Mouse (Mus musculus) neural tube, embryonic 11.5 days (tissue): ENCODE measurements around the gene Olfr314. TPM values are rescaled to one million over a fixed set of nuclear protein-coding genes. Genes with fewer than 3 reads are reported as not detected.
A peak's percentile ranks its signal among the peaks of the same experiment; 100 is the strongest.

ENCODE experiments used
- ATAC-seq: fragments of 200-750 bp; cut with Nextera tagmentation; 2 replicates; pipeline ENCODE4 v1.8.0; 2017; ENCODE audit warnings: moderate number of reproducible peaks, mild to moderate bottlenecking, moderate TSS enrichment, moderate library complexity; ENCODE audit not compliant: insufficient read depth, low FRiP score, low TSS enrichment
- DNase-seq: peaks from one replicate; pipeline ENCODE4 v3.0.0-alpha.2; 2015; ENCODE audit warnings: low spot score
- H3K27ac ChIP-seq: fragments of 300-500 bp; sonication (generic); 2 replicates; pipeline ENCODE4 v1.5.1; 2014; ENCODE audit warnings: low read depth, mild to moderate bottlenecking, low read length
- H3K27me3 ChIP-seq: fragments of 300-500 bp; sonication (generic); 2 replicates; pipeline ENCODE4 v1.6.1; 2014; ENCODE audit warnings: mild to moderate bottlenecking, low read length, mixed read lengths; ENCODE audit not compliant: control insufficient read depth, insufficient read depth
- H3K36me3 ChIP-seq: fragments of 300-500 bp; sonication (generic); 2 replicates; pipeline ENCODE4 v1.6.1; 2014; ENCODE audit warnings: mild to moderate bottlenecking, low read length, moderate library complexity, mixed read lengths; ENCODE audit not compliant: control insufficient read depth, insufficient read depth
- H3K4me1 ChIP-seq: fragments of 300-500 bp; sonication (generic); 2 replicates; pipeline ENCODE4 v1.6.1; 2014; ENCODE audit warnings: low read length, mixed read lengths; ENCODE audit not compliant: control insufficient read depth, insufficient read depth
- H3K4me2 ChIP-seq: fragments of 300-500 bp; sonication (generic); 2 replicates; pipeline ENCODE4 v1.6.1; 2014; ENCODE audit warnings: low read depth, mild to moderate bottlenecking, moderate library complexity
- H3K4me3 ChIP-seq: fragments of 300-500 bp; sonication (generic); 2 replicates; pipeline ENCODE4 v1.5.1; 2014; ENCODE audit warnings: low read depth, low read length
- H3K9ac ChIP-seq: fragments of 300-500 bp; sonication (generic); 2 replicates; pipeline ENCODE4 v1.6.1; 2014; ENCODE audit warnings: mild to moderate bottlenecking, low read length
- H3K9me3 ChIP-seq: fragments of 300-500 bp; sonication (generic); 2 replicates; pipeline ENCODE4 v1.6.1; 2016; ENCODE audit warnings: low read length; ENCODE audit not compliant: control insufficient read depth
- WGBS: fragments of 180-500 bp; shearing (Covaris S2); extraction: QIAGEN DNeasy Blood & Tissue Kit; methylation state at CpG from one replicate; pipeline ENCODE4 v1.1.7; 2014; 5-methylcytosine and 5-hydroxymethylcytosine counted together
- polyA plus RNA-seq: library from polyadenylated mRNA; unstranded; fragments of >200 nt; fragmentation: Nextera tagmentation; extraction: Ambion mirVana; gene quantifications from 2 replicates; pipeline ENCODE4 v1.2.1, GENCODE M21; 2014

Gene Olfr314
- polyA plus RNA-seq, 1 experiment from 2014 or later: not detected

- Histone ChIP-seq H3K27ac (no peak overlapping the region), H3K4me3 (no peak overlapping the region), H3K9ac (no peak overlapping the region), H3K36me3 (no peaks in the 10 kb centered on the region), H3K27me3 (no peaks in the 10 kb centered on the region), H3K4me1 (no peaks in the 10 kb centered on the region), H3K9me3 (no peaks in the 10 kb centered on the region), H3K4me2 (no peak overlapping the region)
- 39% methylated on average over 3 of the region's 3 CpGs for WGBS
- no peak for DNase-seq
- no peak for ATAC-seq
Observed at GRCm38 (mm10) chr11:58789532-58789931, 6.8 kb downstream of the Olfr314 start.

- H3K9me3 ChIP-seq: no peaks in the 10 kb centered on the region
- DNase-seq: no peak
- 72% methylated on average over 2 of the region's 2 CpGs for WGBS
- H3K4me1 ChIP-seq: no peaks in the 10 kb centered on the region
- ATAC-seq: no peak
- no peak overlapping the region for H3K9ac ChIP-seq
- H3K36me3 ChIP-seq: no peaks in the 10 kb centered on the region
- no peak overlapping the region for H3K27ac ChIP-seq
- no peak overlapping the region for H3K4me3 ChIP-seq
- H3K4me2 ChIP-seq: no peak overlapping the region
- no peaks in the 10 kb centered on the region for H3K27me3 ChIP-seq
Observed at GRCm38 (mm10) chr11:58790053-58790452, 7.3 kb downstream of the Olfr314 start.

GRCm38 (mm10) chr11:58790646-58791045 is 7.9 kb downstream of the Olfr314 start:
- no peaks in the 10 kb centered on the region for H3K4me1 ChIP-seq
- ATAC-seq: no peak
- 89% methylated on average over 6 of the region's 6 CpGs for WGBS

GRCm38 (mm10) chr11:58795856-58796255 is 13.1 kb downstream of the Olfr314 start:
- no peaks in the 10 kb centered on the region for H3K4me1 ChIP-seq
- no peak overlapping the region for H3K27ac ChIP-seq
- ATAC-seq (no peak), DNase-seq (no peak)
- H3K4me2 ChIP-seq: no peak overlapping the region
- WGBS: 72% methylated on average over 2 of the region's 2 CpGs
- H3K36me3 ChIP-seq: no peaks in the 10 kb centered on the region
- no peaks in the 10 kb centered on the region for H3K27me3 ChIP-seq
- H3K4me3 ChIP-seq: no peak overlapping the region
- no peak overlapping the region for H3K9ac ChIP-seq
- no peaks in the 10 kb centered on the region for H3K9me3 ChIP-seq

More at GRCm38 (mm10) chr11:58790646-58791045, 7.9 kb downstream of the Olfr314 start:
- no peak for DNase-seq
- no peaks in the 10 kb centered on the region for H3K27me3 ChIP-seq
- no peak overlapping the region for H3K4me3 ChIP-seq
- no peak overlapping the region for H3K9ac ChIP-seq
- H3K36me3 ChIP-seq: no peaks in the 10 kb centered on the region
- no peak overlapping the region for H3K4me2 ChIP-seq
- no peak overlapping the region for H3K27ac ChIP-seq
- H3K9me3 ChIP-seq: no peaks in the 10 kb centered on the region

- Histone ChIP-seq H3K36me3 (no peaks in the 10 kb centered on the region), H3K4me3 (no peak overlapping the region), H3K4me1 (peaks cover 5% of the 10 kb centered on the region; the same call in 1 of the 2 replicates), H3K27me3 (no peaks in the 10 kb centered on the region), H3K4me2 (no peak overlapping the region), H3K27ac (no peak overlapping the region), H3K9ac (no peak overlapping the region), H3K9me3 (no peaks in the 10 kb centered on the region)
- ATAC-seq (no peak), DNase-seq (no peak)
- 83% methylated on average over 7 of the region's 7 CpGs for WGBS
Observed at GRCm38 (mm10) chr11:58796850-58797249, 14.1 kb downstream of the Olfr314 start.

- H3K27ac ChIP-seq: no peak overlapping the region
- no peak for ATAC-seq
Observed at GRCm38 (mm10) chr11:58799747-58800146, 17.0 kb downstream of the Olfr314 start.

GRCm38 (mm10) chr11:58801558-58802228 is 18.9 kb downstream of the Olfr314 start, which contains the start of gene Fam183b:
TSS of gene Fam183b (minus strand) at chr11:58801960.
- Histone ChIP-seq H3K27ac (no peak within 1 kb of the TSS), H3K9ac (0 out of 2 replicates have a peak within 1 kb of the TSS, but pooled peaks have one; percentile 11), H3K4me1 (peaks cover 10% of the 10 kb centered on the region; the same call in 1 of the 2 replicates), H3K27me3 (no peaks in the 10 kb centered on the region), H3K4me2 (peak within 1 kb of the TSS; percentile 22), H3K36me3 (no peaks in the 10 kb centered on the region), H3K9me3 (no peaks in the 10 kb centered on the region), H3K4me3 (no peak within 1 kb of the TSS)
- 42% methylated on average over 14 of the region's 14 CpGs for WGBS
- ATAC-seq (peak; percentile 55; the same call in 1 of the 2 replicates), DNase-seq (peak; percentile 46)

More at GRCm38 (mm10) chr11:58799747-58800146, 17.0 kb downstream of the Olfr314 start:
- no peaks in the 10 kb centered on the region for H3K27me3 ChIP-seq
- DNase-seq: no peak
- no peaks in the 10 kb centered on the region for H3K9me3 ChIP-seq
- H3K4me3 ChIP-seq: no peak overlapping the region
- no peak overlapping the region for H3K9ac ChIP-seq
- H3K4me1 ChIP-seq: peaks cover 10% of the 10 kb centered on the region; the same call in 1 of the 2 replicates
- no peaks in the 10 kb centered on the region for H3K36me3 ChIP-seq
- WGBS: 75% methylated on average over 5 of the region's 5 CpGs
- no peak overlapping the region for H3K4me2 ChIP-seq

GRCm38 (mm10) chr11:58803871-58804270 is 21.1 kb downstream of the Olfr314 start:
- no peak overlapping the region for H3K27ac ChIP-seq
- H3K9me3 ChIP-seq: no peaks in the 10 kb centered on the region
- DNase-seq (no peak), ATAC-seq (no peak)
- H3K4me3 ChIP-seq: no peak overlapping the region
- no peak overlapping the region for H3K4me2 ChIP-seq
- peaks cover 10% of the 10 kb centered on the region; the same call in 1 of the 2 replicates for H3K4me1 ChIP-seq
- 72% methylated on average over 4 of the region's 4 CpGs for WGBS
- no peaks in the 10 kb centered on the region for H3K27me3 ChIP-seq
- no peaks in the 10 kb centered on the region for H3K36me3 ChIP-seq
- H3K9ac ChIP-seq: no peak overlapping the region

GRCm38 (mm10) chr11:58804393-58804792 is 21.6 kb downstream of the Olfr314 start:
- WGBS: 81% methylated on average over 2 of the region's 2 CpGs
- Histone ChIP-seq H3K4me1 (peaks cover 10% of the 10 kb centered on the region; the same call in 1 of the 2 replicates), H3K9ac (no peak overlapping the region), H3K27me3 (no peaks in the 10 kb centered on the region), H3K4me2 (no peak overlapping the region), H3K4me3 (no peak overlapping the region), H3K9me3 (no peaks in the 10 kb centered on the region), H3K27ac (no peak overlapping the region), H3K36me3 (no peaks in the 10 kb centered on the region)
- DNase-seq (no peak), ATAC-seq (no peak)
